Mouse (Mus musculus): ENCODE data around the gene Dbp. TPM values are rescaled to one million over a fixed set of nuclear protein-coding genes. Genes with fewer than 3 reads are reported as not detected.

Gene Dbp
- total and polyA plus RNA-seq, 3 experiments, result 22.5 to 24.4 TPM; not detected in 1

GRCm38 (mm10) chr7:45725151-45725550, 20.3 kb downstream of the Dbp start:
- no peak overlapping the region for H3K4me3 ChIP-seq (ENCODE audit: control insufficient read depth in 1 of 2, insufficient read depth in 1 of 2, low read depth in 2 of 2, low read length in 2 of 2)
- no peaks in the 10 kb centered on the region for H3K4me1 ChIP-seq (ENCODE audit: control insufficient read depth in 1 of 2, insufficient read depth in 2 of 2, low read length in 2 of 2)
- no peak overlapping the region for H3K9ac ChIP-seq (ENCODE audit: control insufficient read depth, low read depth, low read length, poor library complexity, severe bottlenecking)
- H3K27me3 ChIP-seq (ENCODE audit: control insufficient read depth in 1 of 2, insufficient read depth in 2 of 2, low read length in 2 of 2), result no peaks in the 10 kb centered on the region
- H3K9me3 ChIP-seq (replicated peaks; ENCODE audit: insufficient read depth, low read length), result no peaks in the 10 kb centered on the region
- H3K27ac ChIP-seq (ENCODE audit: control insufficient read depth, low read depth, low read length), result no peak overlapping the region
- no peaks in the 10 kb centered on the region; the same call in 1 of the 2 replicates for H3K79me2 ChIP-seq (ENCODE audit: control insufficient read depth, insufficient read depth, low read length, poor library complexity)
- TF ChIP-seq MAFK (IDR thresholded peaks at IDR 0.05; ENCODE audit: borderline replicate concordance, low read depth, low read length), result no peak
- TF ChIP-seq MAZ (IDR thresholded peaks at IDR 0.05; ENCODE audit: low read depth, low read length), result no peak
- TF ChIP-seq ETS1 (IDR thresholded peaks at IDR 0.05; ENCODE audit: low read depth, low read length), result no peak
- no peak for TF ChIP-seq MYB (IDR thresholded peaks at IDR 0.05; ENCODE audit: low read depth, low read length)
- TF ChIP-seq ZKSCAN1 (IDR thresholded peaks at IDR 0.05; ENCODE audit: low read depth, low read length), result no peak
- no peak for TF ChIP-seq ELF1 (IDR thresholded peaks at IDR 0.05; ENCODE audit: low read depth, low read length)
- TF ChIP-seq POLR2AphosphoS2 (IDR thresholded peaks at IDR 0.05; ENCODE audit: low read length), result no peak
- TF ChIP-seq ZNF384 (IDR thresholded peaks at IDR 0.05; ENCODE audit: low read depth, low read length), result no peak
- TF ChIP-seq USF1 (IDR thresholded peaks at IDR 0.05; ENCODE audit: low read depth, low read length), result no peak
- TF ChIP-seq JUND (IDR thresholded peaks at IDR 0.05; ENCODE audit: low read depth, low read length), result no peak
- TF ChIP-seq TAL1 (IDR thresholded peaks at IDR 0.05; ENCODE audit: low read length), result no peak
- TF ChIP-seq NELFE (IDR thresholded peaks at IDR 0.05; ENCODE audit: low read depth, low read length), result no peak
- no peak for TF ChIP-seq ZC3H11A (IDR thresholded peaks at IDR 0.05; ENCODE audit: low read depth, low read length)
- DNase-seq (ENCODE audit: low read depth, low spot score), result peak; percentile 12
- H3K36me3 ChIP-seq (ENCODE audit: control insufficient read depth in 1 of 2, insufficient read depth in 2 of 2, low read length in 2 of 2), result peaks cover 0 to 2% of the 10 kb centered on the region in 2 experiments; a peak in 1 of 4 replicates

- TF ChIP-seq CHD2 (IDR thresholded peaks at IDR 0.05; ENCODE audit: low read length), result no peak
- no peak for TF ChIP-seq ZMIZ1 (IDR thresholded peaks at IDR 0.05; ENCODE audit: low read depth, low read length)
- TF ChIP-seq ZKSCAN1 (IDR thresholded peaks at IDR 0.05; ENCODE audit: low read depth, low read length), result no peak
- TF ChIP-seq UBTF (IDR thresholded peaks at IDR 0.05; ENCODE audit: borderline replicate concordance, insufficient read depth, low read depth, low read length), result no peak
- no peak for TF ChIP-seq NRF1 (IDR thresholded peaks at IDR 0.05; ENCODE audit: insufficient read depth, low read depth, low read length, poor library complexity, severe bottlenecking)
- no peak for TF ChIP-seq KAT2A (conservative IDR thresholded peaks at IDR 0.05; ENCODE audit: low read depth, low read length)
- no peak for TF ChIP-seq GABPA (IDR thresholded peaks at IDR 0.05; ENCODE audit: low read depth, low read length)
- no peak for TF ChIP-seq CHD1 (IDR thresholded peaks at IDR 0.05; ENCODE audit: low read depth, low read length)
- no peak for TF ChIP-seq POLR2AphosphoS5 (IDR thresholded peaks at IDR 0.05; ENCODE audit: borderline replicate concordance, low read depth, low read length)
- no peak for TF ChIP-seq TBP (IDR thresholded peaks at IDR 0.05; ENCODE audit: low read depth, low read length)
- H3K79me2 ChIP-seq (ENCODE audit: control insufficient read depth, insufficient read depth, low read length, poor library complexity), result no peaks in the 10 kb centered on the region
- no peaks in the 10 kb centered on the region for H3K9me3 ChIP-seq (replicated peaks; ENCODE audit: insufficient read depth, low read length)
- DNase-seq (ENCODE audit: low read depth, low spot score), result no peak
- H3K27ac ChIP-seq (ENCODE audit: control insufficient read depth, low read depth, low read length), result no peak within 1 kb of the TSS
- no peaks in the 10 kb centered on the region for H3K4me1 ChIP-seq (ENCODE audit: control insufficient read depth in 1 of 2, insufficient read depth in 2 of 2, low read length in 2 of 2)
- H3K27me3 ChIP-seq (ENCODE audit: control insufficient read depth in 1 of 2, insufficient read depth in 2 of 2, low read length in 2 of 2), result no peaks in the 10 kb centered on the region
- H3K9ac ChIP-seq (ENCODE audit: control insufficient read depth, low read depth, low read length, poor library complexity, severe bottlenecking), result no peak within 1 kb of the TSS
- H3K4me3 ChIP-seq (ENCODE audit: control insufficient read depth in 1 of 2, insufficient read depth in 1 of 2, low read depth in 2 of 2, low read length in 2 of 2), result no peak within 1 kb of the TSS
- no peaks in the 10 kb centered on the region for H3K36me3 ChIP-seq (ENCODE audit: control insufficient read depth in 1 of 2, insufficient read depth in 2 of 2, low read length in 2 of 2)
Observed at GRCm38 (mm10) chr7:45725713-45726112, 20.8 kb downstream of the Dbp start, which contains the start of gene Spaca4. TSS of gene Spaca4 (minus strand) at chr7:45725813.
